Mouse (Mus musculus) granulocyte monocyte progenitor cell, adult 5-6 weeks (primary cell): ENCODE data around the gene Trim14. TPM values are rescaled to one million over a fixed set of nuclear protein-coding genes. Genes with fewer than 3 reads are reported as not detected.

Experiments used
- ATAC-seq: replicated peaks from 2 replicates; pipeline ENCODE4 v1.8.0; 2016; ENCODE audit warnings: mild to moderate bottlenecking, moderate TSS enrichment, inconsistent platforms; ENCODE audit not compliant: poor library complexity, severe bottlenecking
- total RNA-seq, 2 experiments: library from RNA; stranded (forward) in 1 of 2; stranded (reverse) in 1 of 2; fragments of 200-712, 200-1000 nt in 1 of 2; fragments of >200 nt in 1 of 2; fragmentation: Nextera tagmentation in 1 of 2; gene quantifications; 2 replicates each; pipeline ENCODE4 v1.2.3; 2014 to 2017

The Trim14 gene
- total RNA-seq, 2 experiments from 2014 or later = 16.3 to 21.1 TPM

GRCm38 (mm10) chr4:46563847-46564246 lies 27.9 kb upstream of the Trim14 start:
- ATAC-seq = peak; percentile 94

DNA sequence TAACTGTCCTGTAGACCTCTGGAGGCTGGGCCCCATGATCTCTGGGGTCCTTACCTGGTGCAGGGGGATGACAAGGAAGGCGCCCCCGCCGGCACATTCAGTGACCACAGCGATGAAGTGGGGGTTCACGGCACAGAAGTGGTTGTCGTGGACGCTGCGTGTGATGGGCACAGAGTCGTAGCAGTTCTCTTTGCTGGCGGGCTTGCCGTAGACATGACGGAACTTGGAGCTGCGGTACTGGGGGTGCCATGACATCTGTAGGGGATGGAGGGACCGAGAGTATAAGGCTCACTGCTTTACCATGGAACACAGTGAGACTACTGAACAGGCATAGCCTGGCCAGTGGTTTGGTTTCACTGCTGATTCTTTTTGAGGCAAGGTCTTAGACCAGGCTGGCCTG lies 26.9 kb upstream of the Trim14 start:
- no peak for ATAC-seq

DNA sequence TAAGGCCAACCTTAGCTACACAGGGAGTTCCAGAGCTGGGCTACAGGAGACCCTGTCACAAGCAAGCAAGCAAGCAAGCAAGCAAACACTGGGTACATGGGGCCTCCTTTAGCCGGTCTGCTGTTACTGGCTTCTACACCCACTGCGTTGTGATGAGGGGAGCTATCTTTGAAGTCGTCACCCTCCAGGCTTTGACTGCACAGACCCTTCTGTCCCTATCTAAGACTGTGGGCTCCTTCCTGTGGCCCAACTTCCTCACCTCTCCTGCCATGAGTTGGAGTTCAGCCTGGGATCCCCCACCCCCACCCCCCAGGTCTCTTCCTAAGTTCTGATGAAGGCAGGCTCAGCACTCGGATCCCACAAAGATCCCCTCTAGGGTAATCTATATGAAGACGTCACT lies 26.1 kb upstream of the Trim14 start:
- no peak for ATAC-seq

GRCm38 (mm10) chr4:46560069-46560705 lies 24.2 kb upstream of the Trim14 start:
- ATAC-seq = no peak

DNA sequence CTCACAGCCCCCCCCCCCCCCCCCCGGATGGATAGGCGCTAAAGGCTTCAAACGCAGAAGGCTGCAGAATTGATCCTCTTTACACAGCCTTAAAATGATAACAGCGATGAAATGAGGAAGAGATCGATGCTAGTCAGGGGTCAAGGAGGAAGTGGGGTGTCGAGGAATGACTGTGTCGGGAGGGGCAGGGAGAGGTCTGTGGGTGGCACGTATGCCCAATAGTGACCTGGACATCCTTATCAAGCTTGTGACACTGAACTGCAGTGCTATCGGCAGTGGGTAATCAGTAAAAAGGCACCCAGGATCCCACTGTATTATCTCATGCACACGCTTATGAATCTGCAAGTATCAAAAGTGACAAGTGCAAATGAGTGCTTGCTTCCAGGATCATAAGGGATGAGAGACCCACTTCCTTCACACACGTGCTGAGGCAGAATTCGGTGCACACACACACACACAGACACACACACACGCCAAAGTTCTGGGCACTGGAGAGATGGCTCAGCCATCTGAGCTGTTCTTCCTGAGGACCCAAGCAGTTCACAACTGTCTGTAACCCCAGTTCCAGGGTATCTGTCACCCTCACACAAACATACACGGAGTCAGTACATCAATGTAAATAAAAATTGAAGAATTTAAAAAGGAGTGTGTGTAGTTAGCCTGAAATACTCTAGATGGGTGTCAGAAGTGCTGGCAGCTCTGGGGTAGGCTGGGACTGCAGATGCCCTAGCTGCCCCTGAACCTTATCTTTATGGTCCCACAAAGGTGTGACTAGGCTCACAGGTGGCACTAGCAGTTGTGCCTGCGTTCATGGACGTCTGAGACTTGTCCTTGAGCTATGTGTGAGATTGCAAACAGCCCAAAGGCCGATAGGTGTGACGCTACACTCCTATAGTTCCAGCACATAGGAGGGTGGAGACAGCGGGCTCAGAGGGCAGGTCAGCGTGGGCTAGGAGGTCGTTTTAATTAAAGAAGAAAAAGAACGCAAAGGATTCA lies 23.0 kb upstream of the Trim14 start:
- ATAC-seq = peak; percentile 51

DNA sequence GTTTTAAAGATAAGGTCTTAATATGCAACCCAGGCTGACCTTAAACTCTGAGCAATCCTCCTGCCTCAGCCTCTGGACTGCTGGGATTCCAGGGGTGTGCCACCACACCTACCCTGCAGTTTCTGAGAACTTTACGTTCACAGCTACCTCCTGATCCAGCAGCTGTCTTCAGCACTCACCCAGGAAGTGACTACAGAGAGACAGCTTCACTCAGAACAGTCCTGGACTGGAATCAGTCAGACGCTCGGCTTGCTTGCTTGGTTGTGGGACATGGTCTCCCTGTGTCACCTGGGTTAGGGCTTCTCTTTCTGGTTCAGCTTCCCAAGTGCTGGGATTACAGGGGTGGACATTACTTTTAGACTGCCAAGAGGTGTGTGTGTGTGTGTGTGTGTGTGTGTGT lies 21.0 kb upstream of the Trim14 start:
- no peak for ATAC-seq

- peak; percentile 72 for ATAC-seq
Observed at GRCm38 (mm10) chr4:46555762-46556161, 19.8 kb upstream of the Trim14 start.

- ATAC-seq = peak; percentile 64
Observed at GRCm38 (mm10) chr4:46554295-46555069, 18.5 kb upstream of the Trim14 start.

GRCm38 (mm10) chr4:46553864-46554263 lies 17.9 kb upstream of the Trim14 start:
- peak; percentile 8; the same call in 1 of the 2 replicates for ATAC-seq

GRCm38 (mm10) chr4:46550406-46550805 lies 14.5 kb upstream of the Trim14 start:
- ATAC-seq = no peak

- no peak for ATAC-seq
Observed at GRCm38 (mm10) chr4:46549979-46550378, 14.0 kb upstream of the Trim14 start.

GRCm38 (mm10) chr4:46546709-46547108 lies 10.8 kb upstream of the Trim14 start:
- ATAC-seq = no peak

GRCm38 (mm10) chr4:46545498-46545897 lies 9.6 kb upstream of the Trim14 start:
- ATAC-seq = no peak

DNA sequence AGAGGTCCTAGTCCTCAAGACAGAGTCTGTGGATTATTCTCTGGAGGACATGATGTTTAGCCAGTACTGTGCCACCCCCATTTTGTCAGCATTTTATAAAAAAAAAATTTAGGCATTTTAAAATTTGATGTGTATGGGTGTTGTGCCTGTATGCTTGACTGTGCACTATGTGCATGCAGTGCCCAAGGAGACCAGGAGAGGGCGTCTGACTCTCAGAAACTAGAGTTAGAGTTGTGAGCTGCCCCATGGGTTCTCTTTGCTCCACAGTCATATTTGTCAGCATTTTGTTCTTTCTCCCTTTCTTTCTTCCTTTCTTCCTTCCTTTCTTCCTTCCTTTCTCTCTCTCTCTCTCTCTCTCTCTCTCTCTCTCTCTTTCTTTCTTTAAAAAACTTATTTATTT lies 8.4 kb upstream of the Trim14 start:
- ATAC-seq = peak; percentile 69; the same call in 1 of the 2 replicates

GRCm38 (mm10) chr4:46543366-46544050 lies 7.6 kb upstream of the Trim14 start:
- ATAC-seq = no peak

GRCm38 (mm10) chr4:46541707-46542106 lies 5.8 kb upstream of the Trim14 start:
- ATAC-seq = no peak

DNA sequence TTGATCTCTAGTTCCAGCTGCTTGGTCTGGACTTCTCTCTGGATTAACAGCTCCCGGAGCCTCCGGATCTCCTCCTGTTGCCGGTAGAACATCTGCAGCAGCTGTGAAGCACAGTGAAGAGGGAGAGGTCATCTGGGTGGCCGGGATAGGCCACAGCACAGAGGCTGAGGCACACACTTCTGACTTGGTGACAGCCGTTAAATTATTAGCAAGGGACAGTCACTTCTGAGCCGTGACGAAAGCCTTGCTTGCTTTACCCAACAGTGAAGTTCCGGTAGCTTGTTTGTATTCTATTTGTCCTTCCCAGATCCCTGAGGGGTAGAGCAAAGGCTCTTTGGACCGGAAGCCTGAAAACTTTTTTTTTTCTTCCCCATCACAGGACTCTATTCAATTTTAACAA lies 3.2 kb upstream of the Trim14 start:
- no peak for ATAC-seq

DNA sequence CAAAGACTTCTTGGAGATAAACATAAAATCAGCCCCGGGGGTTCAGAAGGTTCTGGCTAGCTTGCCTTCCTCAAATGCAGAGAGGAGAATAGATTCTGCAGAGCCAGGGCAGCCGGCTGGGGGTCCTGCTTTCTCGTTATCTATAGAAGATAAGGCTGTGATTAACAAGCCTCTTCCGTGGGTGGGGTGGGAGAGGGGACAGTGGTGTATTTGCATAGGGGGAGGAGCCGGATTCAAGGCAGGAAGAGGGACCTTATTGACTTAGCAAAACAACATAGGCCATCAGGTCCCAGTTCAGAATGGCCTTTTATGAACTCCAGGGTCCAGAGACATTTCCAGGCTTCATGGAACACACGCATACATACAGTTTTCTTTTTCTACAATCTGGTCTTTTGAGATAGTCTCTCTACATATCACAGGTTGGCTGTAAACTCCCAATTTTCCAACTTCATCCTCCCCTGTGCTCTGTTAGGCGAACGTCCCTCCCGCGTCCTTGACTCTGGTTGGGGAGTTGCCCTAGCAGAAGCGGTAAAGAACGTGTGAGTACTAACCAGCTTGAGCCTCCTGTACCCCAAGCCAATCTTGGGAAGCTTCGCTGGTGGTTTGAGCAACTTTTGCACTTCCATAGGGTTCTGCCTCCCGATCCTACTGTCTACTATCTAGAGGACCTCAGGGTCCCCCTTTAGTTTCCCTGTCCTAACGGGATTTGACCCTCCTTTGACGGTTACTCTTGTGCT lies 679 bp downstream of the Trim14 start:
- peak; percentile 52 for ATAC-seq

DNA sequence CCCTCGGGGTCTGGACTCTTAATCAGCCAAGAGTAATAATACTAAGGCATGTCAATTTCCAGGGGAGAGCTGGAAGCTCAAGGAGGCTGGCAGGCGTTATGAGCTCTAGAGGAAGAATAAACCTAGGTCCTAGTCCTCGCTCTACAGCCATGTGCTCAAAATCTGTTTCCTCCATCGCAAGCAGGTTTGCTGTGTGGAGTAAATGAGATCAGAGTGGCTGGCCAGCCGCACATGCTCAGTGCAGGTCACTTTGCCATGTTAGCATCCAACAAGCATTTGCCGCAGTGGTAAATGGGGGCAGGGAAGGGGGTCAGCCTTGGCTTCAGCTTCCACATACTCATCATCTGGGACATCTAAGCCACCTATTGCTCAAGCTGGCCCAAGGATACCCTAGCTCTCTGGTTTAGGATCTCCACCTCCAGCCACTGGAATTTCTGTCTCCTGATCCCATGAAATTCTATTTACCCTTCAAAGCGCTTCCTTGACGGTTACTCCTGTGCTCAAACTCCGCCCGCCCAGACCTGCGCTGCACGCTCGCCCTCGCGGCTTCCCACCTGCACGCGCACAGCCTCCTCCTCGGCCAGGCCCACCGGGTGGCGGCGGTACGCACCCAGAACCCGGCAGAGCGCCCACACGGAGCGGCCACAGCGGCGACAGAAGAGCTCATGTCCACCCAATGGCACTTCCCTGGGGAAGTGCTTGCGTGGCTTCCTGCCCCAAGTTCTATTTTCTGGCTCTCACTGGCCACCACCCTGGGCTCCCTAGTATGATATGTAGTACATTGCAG lies 1.8 kb downstream of the Trim14 start:
- peak; percentile 47 for ATAC-seq
